Mouse (Mus musculus): ENCODE data around the gene Slc48a1. TPM values are rescaled to one million over a fixed set of nuclear protein-coding genes. Genes with fewer than 3 reads are reported as not detected.

Gene Slc48a1
- polyA plus RNA-seq, 1 experiment from 2014 or later = 48.0 TPM

DNA sequence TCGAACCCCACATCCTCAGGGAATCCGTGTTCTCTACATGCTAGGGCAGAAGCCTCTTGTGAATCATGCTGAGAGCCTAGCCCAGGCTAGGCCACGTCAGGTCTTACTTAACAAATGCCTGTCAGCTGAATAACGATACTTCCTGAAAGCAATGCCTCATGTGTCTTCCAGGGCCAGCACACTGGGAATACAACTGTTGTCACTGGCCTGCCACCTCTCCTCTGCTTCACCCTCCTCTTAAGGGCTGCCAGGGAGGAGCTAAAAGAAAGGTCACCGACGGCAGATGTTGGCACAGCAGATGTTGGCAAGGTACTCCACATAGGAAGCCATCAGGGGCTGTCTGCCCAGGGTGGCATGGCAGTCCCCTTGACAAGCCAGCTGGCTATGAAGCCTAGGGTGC, 45.7 kb downstream of the Slc48a1 start:
- no peak overlapping the region for H3K4me3 ChIP-seq (replicated peaks)
- no peak overlapping the region for H3K4me2 ChIP-seq (replicated peaks)
- 88% methylated on average over 6 of the region's 6 CpGs for WGBS
- 0 out of 2 replicates have a peak, but pooled peaks cover 4% of the 10 kb centered on the region for H3K36me3 ChIP-seq
- no peaks in the 10 kb centered on the region for H3K9me3 ChIP-seq
- H3K27me3 ChIP-seq = no peaks in the 10 kb centered on the region
- no peak overlapping the region for H3K9ac ChIP-seq (replicated peaks)
- H3K4me1 ChIP-seq (replicated peaks) = peaks cover 84% of the 10 kb centered on the region
- H3K27ac ChIP-seq = 0 out of 2 replicates have a peak overlapping the region, but pooled peaks have one; percentile 7
- no peak for ATAC-seq

DNA sequence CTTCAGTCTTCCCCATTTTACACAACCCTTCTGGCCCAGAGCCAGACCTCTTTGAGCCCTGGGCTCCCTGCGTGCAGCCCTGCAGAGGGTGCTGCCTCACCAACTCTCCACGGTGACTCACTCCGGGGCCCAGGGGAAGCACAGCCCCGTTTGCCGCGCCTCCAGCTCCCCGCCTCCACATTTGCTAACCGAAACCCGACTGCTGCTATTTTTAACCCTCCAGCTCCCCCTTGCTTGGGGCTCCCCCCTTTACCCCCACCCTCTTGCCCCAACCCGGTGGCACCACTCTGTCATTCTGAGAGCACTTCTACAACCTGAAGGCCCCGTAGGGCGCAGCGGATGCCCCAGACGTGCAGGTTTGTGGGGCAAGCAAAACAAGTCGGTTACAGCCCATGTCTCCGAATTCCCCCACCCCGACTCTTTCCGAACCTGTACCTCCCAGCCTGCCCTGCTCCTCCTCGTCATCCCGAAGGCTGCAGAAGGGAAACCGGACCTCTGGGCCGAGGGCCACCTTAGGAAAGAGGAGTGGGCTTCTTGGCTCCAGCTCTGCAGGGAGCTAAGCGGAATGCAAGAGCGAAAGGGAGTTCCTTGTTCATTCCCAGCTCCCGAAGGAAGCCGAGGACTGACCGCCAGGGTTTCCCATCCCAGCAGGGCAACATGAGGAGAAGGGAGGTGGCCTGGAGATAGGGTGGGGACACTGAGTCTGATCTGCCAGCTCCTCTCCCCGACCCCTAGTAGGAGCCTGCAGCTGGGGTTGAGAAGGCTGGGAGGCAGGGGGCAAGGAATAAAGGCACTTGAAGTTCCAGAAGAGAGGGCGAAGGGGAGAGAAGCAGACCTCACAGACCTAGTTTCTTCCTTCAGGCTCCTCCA, 47.0 kb downstream of the Slc48a1 start:
- H3K4me2 ChIP-seq (replicated peaks) = peak overlapping the region; percentile 40
- H3K9me3 ChIP-seq = no peaks in the 10 kb centered on the region
- no peak for ATAC-seq
- 0 out of 2 replicates have a peak overlapping the region, but pooled peaks have one; percentile 19 for H3K27ac ChIP-seq
- peak overlapping the region; percentile 41 for H3K9ac ChIP-seq (replicated peaks)
- 11% methylated on average over 29 of the region's 29 CpGs for WGBS
- H3K27me3 ChIP-seq = no peaks in the 10 kb centered on the region
- 0 out of 2 replicates have a peak, but pooled peaks cover 4% of the 10 kb centered on the region for H3K36me3 ChIP-seq
- peak overlapping the region; percentile 2; the same call in 1 of the 2 replicates for H3K4me3 ChIP-seq (replicated peaks)
- peaks cover 91% of the 10 kb centered on the region for H3K4me1 ChIP-seq (replicated peaks)

DNA sequence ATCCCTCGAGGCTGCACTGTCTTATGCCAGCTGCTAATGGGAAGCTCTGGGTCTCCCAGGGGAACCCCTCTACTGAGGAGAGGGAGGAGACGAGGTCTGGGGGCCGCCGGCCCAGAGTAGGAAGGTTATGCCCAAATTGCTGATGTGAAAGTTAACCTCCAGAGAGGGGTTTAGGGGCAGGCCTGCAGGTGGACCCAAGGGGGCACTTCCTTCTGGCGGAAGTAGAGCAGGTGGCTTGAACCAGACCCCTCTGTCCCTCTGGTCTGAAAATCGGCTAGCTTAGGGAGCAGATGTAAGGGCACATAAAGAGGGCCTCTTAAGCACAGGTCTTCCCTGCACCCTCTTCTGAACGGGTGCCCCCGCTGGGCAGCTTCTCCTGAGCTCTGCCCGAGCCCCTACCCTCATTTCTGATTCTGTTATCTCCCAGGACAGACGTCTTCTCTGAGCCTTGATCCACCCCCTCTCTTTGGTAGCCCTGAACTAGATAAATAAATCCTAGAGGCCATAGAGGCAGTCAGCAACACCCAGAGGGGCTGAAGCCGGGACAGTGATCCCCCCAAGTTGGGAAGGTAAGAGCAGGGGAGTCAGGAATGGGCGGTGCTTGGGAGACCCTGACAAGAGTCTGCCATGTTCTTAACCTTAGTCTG, 47.7 kb downstream of the Slc48a1 start:
- ATAC-seq = no peak

DNA sequence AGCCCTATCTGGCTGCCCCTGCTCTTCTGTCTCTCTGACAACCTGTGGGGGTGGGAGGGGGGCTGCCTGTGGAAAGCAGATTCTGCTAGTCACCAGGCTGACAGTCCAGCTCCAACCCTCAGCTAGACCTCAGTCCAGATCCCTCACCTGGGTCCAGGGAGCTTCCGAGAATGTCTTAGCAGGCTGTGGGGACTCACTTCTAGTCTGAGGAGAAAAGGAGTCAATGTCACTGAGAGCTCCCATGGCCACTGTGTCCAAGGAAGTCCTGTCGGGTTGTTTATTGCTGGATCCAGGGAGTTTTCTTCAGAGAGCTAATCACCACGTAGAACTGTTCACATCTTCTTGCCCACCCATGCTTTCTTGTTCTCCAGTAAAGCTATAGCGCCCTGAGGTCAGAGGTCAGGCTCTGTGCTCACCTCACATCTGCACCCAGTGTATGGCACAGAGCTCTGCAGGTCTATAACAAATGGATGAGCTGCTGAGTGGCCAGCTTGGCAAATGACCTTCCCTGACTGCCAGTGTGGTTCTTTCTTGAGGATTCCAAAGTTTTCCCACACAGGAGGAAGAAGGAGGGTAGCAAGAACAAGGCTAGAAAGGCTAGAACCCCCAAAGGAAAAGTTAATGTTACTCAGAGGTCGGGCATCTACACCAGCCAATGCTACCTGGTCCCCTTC, 48.4 kb downstream of the Slc48a1 start:
- Histone ChIP-seq H3K4me3 (replicated peaks) (no peak overlapping the region), H3K4me1 (replicated peaks) (peaks cover 87% of the 10 kb centered on the region), H3K27ac (no peak overlapping the region), H3K27me3 (no peaks in the 10 kb centered on the region), H3K36me3 (no peaks in the 10 kb centered on the region), H3K9me3 (no peaks in the 10 kb centered on the region), H3K9ac (replicated peaks) (peak overlapping the region; percentile 41; the same call in 1 of the 2 replicates), H3K4me2 (replicated peaks) (no peak overlapping the region)
- no peak for ATAC-seq
- WGBS = 70% methylated on average over 5 of the region's 5 CpGs

More for the DNA sequence above, 47.7 kb downstream of the Slc48a1 start:
- peaks cover 92% of the 10 kb centered on the region for H3K4me1 ChIP-seq (replicated peaks)
- no peaks in the 10 kb centered on the region for H3K36me3 ChIP-seq
- no peaks in the 10 kb centered on the region for H3K27me3 ChIP-seq
- peak overlapping the region; percentile 41 for H3K9ac ChIP-seq (replicated peaks)
- peak overlapping the region; percentile 40; the same call in 1 of the 2 replicates for H3K4me2 ChIP-seq (replicated peaks)
- WGBS = 36% methylated on average over 12 of the region's 12 CpGs
- no peaks in the 10 kb centered on the region for H3K9me3 ChIP-seq
- H3K4me3 ChIP-seq (replicated peaks) = no peak overlapping the region
- 0 out of 2 replicates have a peak overlapping the region, but pooled peaks have one; percentile 19 for H3K27ac ChIP-seq

DNA sequence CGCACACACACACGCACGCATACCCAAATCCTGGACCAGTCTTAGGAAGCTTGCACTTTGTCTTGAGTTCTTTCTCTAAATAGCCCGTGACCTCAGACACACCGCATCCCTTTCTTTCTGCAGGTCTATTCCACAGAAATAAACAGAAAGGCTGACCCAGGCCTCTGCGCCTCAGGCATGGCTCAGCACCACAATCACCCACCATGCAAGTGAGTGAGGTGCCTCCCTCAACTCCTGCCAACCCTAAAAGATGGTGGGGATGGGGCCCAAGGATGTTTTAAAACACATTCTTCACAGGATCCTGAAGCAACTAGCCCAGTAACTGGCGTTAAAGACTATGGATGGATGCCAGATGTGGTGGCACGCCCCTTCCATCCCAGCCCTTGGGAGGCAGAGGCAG, 49.1 kb downstream of the Slc48a1 start:
- no peak overlapping the region for H3K4me2 ChIP-seq (replicated peaks)
- H3K36me3 ChIP-seq = no peaks in the 10 kb centered on the region
- no peak overlapping the region for H3K27ac ChIP-seq
- H3K27me3 ChIP-seq = no peaks in the 10 kb centered on the region
- WGBS = 95% methylated on average over 8 of the region's 8 CpGs
- H3K4me3 ChIP-seq (replicated peaks) = no peak overlapping the region
- ATAC-seq = no peak
- H3K4me1 ChIP-seq (replicated peaks) = peaks cover 87% of the 10 kb centered on the region
- H3K9ac ChIP-seq (replicated peaks) = no peak overlapping the region
- H3K9me3 ChIP-seq = no peaks in the 10 kb centered on the region

DNA sequence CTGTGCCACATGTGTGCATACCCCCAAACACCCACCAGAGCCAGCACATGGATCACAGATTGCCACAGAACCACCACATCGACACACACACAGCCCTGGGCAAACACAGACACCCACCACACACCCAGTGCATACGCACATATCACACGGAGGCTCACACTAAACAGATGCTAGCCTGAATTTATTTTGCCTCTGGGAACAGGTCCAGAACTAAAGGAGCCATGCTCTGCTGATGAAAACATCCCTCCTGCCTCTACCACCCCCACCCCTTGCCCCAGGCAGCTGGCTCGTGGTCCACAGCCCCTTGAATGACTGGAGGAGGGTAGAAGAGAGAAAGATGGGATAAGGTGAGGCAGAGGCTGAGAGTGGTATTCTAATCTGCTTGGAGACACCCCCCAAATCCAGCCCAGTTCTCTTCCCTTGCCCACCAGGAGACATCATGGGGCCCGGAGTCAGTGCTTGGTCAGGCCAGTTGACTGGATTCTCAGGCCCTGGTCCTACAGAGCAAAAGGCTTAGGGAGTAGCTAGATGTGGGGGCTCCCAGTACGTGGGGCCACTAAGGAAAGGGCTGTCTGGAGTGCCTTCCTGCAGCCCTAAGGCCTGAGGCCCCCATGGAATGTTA, 50.0 kb downstream of the Slc48a1 start:
- Histone ChIP-seq H3K4me1 (replicated peaks) (peaks cover 87% of the 10 kb centered on the region), H3K4me2 (replicated peaks) (peak overlapping the region; percentile 68), H3K9me3 (no peaks in the 10 kb centered on the region), H3K9ac (replicated peaks) (peak overlapping the region; percentile 42), H3K27me3 (peaks cover 7% of the 10 kb centered on the region; the same call in 1 of the 2 replicates), H3K36me3 (no peaks in the 10 kb centered on the region), H3K4me3 (replicated peaks) (no peak overlapping the region; the same call in 1 of the 2 replicates), H3K27ac (no peak overlapping the region)
- ATAC-seq = no peak
- 60% methylated on average over 6 of the region's 6 CpGs for WGBS

DNA sequence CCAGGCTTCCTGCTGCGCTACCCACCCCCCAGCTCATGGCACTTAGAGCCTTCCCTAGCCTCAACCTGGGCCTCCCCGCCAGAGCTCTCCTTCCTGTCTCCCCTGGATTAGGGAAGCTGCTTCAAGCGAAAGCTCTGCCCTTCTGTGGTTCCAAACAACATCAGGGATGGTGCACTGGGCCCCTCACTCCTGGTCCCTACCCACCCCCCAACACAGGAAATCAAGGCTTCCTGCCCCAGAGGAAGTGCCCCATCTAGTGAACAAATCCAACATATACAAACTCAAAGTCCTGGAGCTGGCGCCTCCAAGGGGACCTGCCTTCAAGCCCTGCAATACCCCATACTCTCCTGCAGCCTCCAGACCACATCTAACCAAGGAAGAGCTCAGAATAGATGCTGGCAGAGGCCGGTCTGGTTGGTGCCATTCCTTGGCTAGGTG, 50.6 kb downstream of the Slc48a1 start:
- Histone ChIP-seq H3K27ac (no peak overlapping the region), H3K9me3 (no peaks in the 10 kb centered on the region), H3K9ac (replicated peaks) (peak overlapping the region; percentile 42), H3K4me3 (replicated peaks) (peak overlapping the region; percentile 87; the same call in 1 of the 2 replicates), H3K4me1 (replicated peaks) (peaks cover 83% of the 10 kb centered on the region), H3K27me3 (peaks cover 10% of the 10 kb centered on the region; the same call in 1 of the 2 replicates), H3K36me3 (no peaks in the 10 kb centered on the region), H3K4me2 (replicated peaks) (peak overlapping the region; percentile 68)
- 64% methylated on average over 5 of the region's 5 CpGs for WGBS
- ATAC-seq = no peak

DNA sequence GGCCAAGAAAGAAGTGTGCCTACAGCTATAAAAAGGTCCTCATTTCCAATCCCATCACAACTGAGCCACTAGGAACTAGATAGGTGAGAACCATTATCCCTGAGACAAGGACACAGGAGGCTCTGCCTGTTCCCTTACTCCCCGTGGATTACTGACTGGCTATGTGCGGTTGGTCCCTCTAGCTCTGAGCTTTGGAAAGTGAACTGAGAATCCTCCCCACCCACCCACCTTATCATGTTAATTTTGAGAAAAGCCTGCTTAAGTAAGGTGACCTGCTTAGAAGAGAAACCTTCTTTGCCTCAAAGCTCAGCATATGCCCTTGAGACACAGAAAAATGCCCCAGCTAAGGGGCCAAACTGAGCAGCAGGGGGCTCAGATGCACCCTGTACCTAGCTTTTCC, 51.1 kb downstream of the Slc48a1 start:
- Histone ChIP-seq H3K27ac (no peak overlapping the region), H3K4me3 (replicated peaks) (peak overlapping the region; percentile 87)

DNA sequence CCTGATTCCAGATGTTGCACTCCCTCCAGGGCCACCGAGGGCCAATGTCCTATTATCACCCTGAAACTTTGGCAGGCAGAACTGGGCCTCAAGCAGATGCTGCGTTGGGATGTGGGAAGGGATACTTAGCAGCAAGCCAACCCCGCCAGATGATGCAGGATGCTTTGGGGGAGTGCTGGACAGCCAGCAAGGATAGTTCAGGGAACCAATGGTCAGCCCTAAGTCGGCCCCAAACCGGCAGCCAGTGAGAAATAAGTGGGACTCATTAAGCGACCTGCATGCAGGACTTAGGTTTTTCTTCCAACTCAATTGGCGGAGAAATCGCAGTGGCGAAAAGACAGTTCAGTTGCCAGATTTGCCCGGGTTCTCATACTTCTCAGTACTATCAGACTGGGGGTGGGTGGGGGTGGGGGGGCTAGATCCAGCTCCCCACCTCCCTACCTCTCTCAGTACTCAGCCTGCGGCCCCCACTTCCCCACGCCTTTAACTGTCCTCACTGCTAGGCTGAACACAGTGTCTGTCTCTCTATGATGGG, 52.0 kb downstream of the Slc48a1 start:
- peaks cover 70% of the 10 kb centered on the region for H3K4me1 ChIP-seq (replicated peaks)
- no peak for ATAC-seq
- peaks cover 10% of the 10 kb centered on the region; the same call in 1 of the 2 replicates for H3K27me3 ChIP-seq
- H3K9me3 ChIP-seq = no peaks in the 10 kb centered on the region
- peak overlapping the region; percentile 87 for H3K4me3 ChIP-seq (replicated peaks)
- peak overlapping the region; percentile 99 for H3K9ac ChIP-seq (replicated peaks)
- H3K36me3 ChIP-seq = no peaks in the 10 kb centered on the region
- WGBS = 13% methylated on average over 12 of the region's 12 CpGs
- H3K27ac ChIP-seq = peak overlapping the region; percentile 97
- peak overlapping the region; percentile 68 for H3K4me2 ChIP-seq (replicated peaks)

More for the DNA sequence above, 51.1 kb downstream of the Slc48a1 start:
- Histone ChIP-seq H3K9me3 (no peaks in the 10 kb centered on the region), H3K4me2 (replicated peaks) (peak overlapping the region; percentile 68), H3K27me3 (peaks cover 10% of the 10 kb centered on the region; the same call in 1 of the 2 replicates), H3K9ac (replicated peaks) (peak overlapping the region; percentile 99; the same call in 1 of the 2 replicates), H3K36me3 (no peaks in the 10 kb centered on the region), H3K4me1 (replicated peaks) (peaks cover 79% of the 10 kb centered on the region)
- 56% methylated on average over 2 of the region's 2 CpGs for WGBS
- no peak for ATAC-seq

DNA sequence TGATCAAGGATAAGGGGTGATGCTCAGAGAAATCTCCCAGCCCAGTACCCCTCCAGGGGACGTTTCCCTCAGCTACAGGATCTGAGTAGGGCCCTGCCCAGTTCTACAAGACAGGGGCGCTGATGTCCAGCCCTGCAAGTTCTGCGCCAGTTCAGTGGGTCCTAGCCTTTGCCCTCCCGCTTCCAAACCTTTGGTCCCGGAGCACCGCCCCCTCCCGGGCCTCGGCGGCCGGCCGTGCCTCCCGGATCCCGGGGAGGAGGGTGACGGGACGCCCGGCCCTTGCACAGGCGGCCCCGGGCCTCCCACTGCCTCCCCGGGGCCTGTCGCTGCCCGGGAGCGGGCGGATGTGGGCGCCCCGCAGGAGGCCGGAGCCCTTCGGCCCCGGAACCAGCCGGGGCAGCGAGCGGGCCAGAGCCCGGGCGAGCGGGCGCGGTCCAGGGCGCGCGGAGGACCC, 52.5 kb downstream of the Slc48a1 start:
- peak overlapping the region; percentile 87 for H3K4me3 ChIP-seq (replicated peaks)
- no peaks in the 10 kb centered on the region for H3K9me3 ChIP-seq
- H3K4me2 ChIP-seq (replicated peaks) = peak overlapping the region; percentile 68
- H3K4me1 ChIP-seq (replicated peaks) = peaks cover 65% of the 10 kb centered on the region
- H3K27me3 ChIP-seq = peaks cover 10% of the 10 kb centered on the region; the same call in 1 of the 2 replicates
- H3K27ac ChIP-seq = peak overlapping the region; percentile 97
- ATAC-seq = peak; percentile 59
- under 1% methylated on average over 39 of the region's 39 CpGs for WGBS
- H3K9ac ChIP-seq (replicated peaks) = peak overlapping the region; percentile 99
- H3K36me3 ChIP-seq = no peaks in the 10 kb centered on the region
